ENCODE assay signal across 8 mouse cellular contexts in genomic region chr12:54312522-54313210, GRCm38 (mm10).
DNase-seq lines count a peak whose midpoint lies in the region; ATAC-seq and TF ChIP-seq lines count a peak whose summit lies in the region.

No protein-coding gene starts in this region.

- peak overlapping the region; percentile 75 for H3K4me2 ChIP-seq in forebrain, embryonic 11.5 days (ENCODE audit: low read depth, low read length, severe bottlenecking)
- H3K4me2 ChIP-seq in intestine, postnatal 0 days (replicated peaks; ENCODE audit: low read depth): peak overlapping the region; percentile 78
- H3K4me2 ChIP-seq in midbrain, embryonic 11.5 days: peak overlapping the region; percentile 66

- no peaks in the 10 kb centered on the region for H3K9me3 ChIP-seq in forebrain, embryonic 11.5 days (ENCODE audit: control insufficient read depth, low read length)
- H3K9me3 ChIP-seq in intestine, postnatal 0 days (ENCODE audit: control insufficient read depth): no peaks in the 10 kb centered on the region
- no peaks in the 10 kb centered on the region for H3K9me3 ChIP-seq in midbrain, embryonic 11.5 days (ENCODE audit: control insufficient read depth, low read length)

- H3K4me3 ChIP-seq in forebrain, embryonic 11.5 days (ENCODE audit: low read depth, low read length): peak overlapping the region; percentile 30
- H3K4me3 ChIP-seq in intestine, postnatal 0 days (ENCODE audit: low read depth, low read length): peak overlapping the region; percentile 38
- peak overlapping the region; percentile 19 for H3K4me3 ChIP-seq in midbrain, embryonic 11.5 days (ENCODE audit: low read depth, low read length)

- no peaks in the 10 kb centered on the region for H3K36me3 ChIP-seq in forebrain, embryonic 11.5 days (ENCODE audit: control insufficient read depth, insufficient read depth, low read length)
- H3K36me3 ChIP-seq in intestine, postnatal 0 days (ENCODE audit: control insufficient read depth, insufficient read depth): no peaks in the 10 kb centered on the region
- no peaks in the 10 kb centered on the region for H3K36me3 ChIP-seq in midbrain, embryonic 11.5 days (ENCODE audit: control insufficient read depth, insufficient read depth, low read length)

- H3K27me3 ChIP-seq in forebrain, embryonic 11.5 days (ENCODE audit: control insufficient read depth, insufficient read depth, low read length): no peaks in the 10 kb centered on the region; the same call in 1 of the 2 replicates
- no peaks in the 10 kb centered on the region for H3K27me3 ChIP-seq in intestine, postnatal 0 days (replicated peaks; ENCODE audit: control insufficient read depth, insufficient read depth, low read length)
- H3K27me3 ChIP-seq in midbrain, embryonic 11.5 days (ENCODE audit: control insufficient read depth, insufficient read depth, low read length): peaks cover 6% of the 10 kb centered on the region; the same call in 1 of the 2 replicates

- ATAC-seq in forebrain, embryonic 11.5 days (replicated peaks; ENCODE audit: low FRiP score): no peak
- ATAC-seq in intestine, postnatal 0 days: peak; percentile 94
- ATAC-seq in midbrain, embryonic 11.5 days (ENCODE audit: low FRiP score): no peak

- no peak for TF ChIP-seq CTCF in intestine, postnatal 0 days (IDR thresholded peaks at IDR 0.05; ENCODE audit: low read depth)

- 11% methylated on average over 14 of the region's 14 CpGs for WGBS in forebrain, embryonic 11.5 days
- WGBS in intestine, postnatal 0 days: 23% methylated on average over 14 of the region's 14 CpGs
- WGBS in midbrain, embryonic 11.5 days: 10% methylated on average over 14 of the region's 14 CpGs

- DNase-seq in heart, adult 18-20 months: peak; percentile 5 to 31
- DNase-seq in heart, postnatal 4 days: no peak
- no peak for DNase-seq in forebrain, embryonic 11.5 days (ENCODE audit: low spot score)
- DNase-seq in midbrain, embryonic 11.5 days (ENCODE audit: low spot score, missing footprints): peak; percentile 92
- no peak for DNase-seq in layer of hippocampus, postnatal 14 days (ENCODE audit: low spot score in 2 of 2)
- DNase-seq in urinary bladder, postnatal 4 days (ENCODE audit: low spot score in 2 of 2): no peak
- DNase-seq in lung, postnatal 14 days: no peak

- H3K4me1 ChIP-seq in forebrain, embryonic 11.5 days (replicated peaks; ENCODE audit: control insufficient read depth, insufficient read depth, low read length): peaks cover 15% of the 10 kb centered on the region; the same call in 1 of the 2 replicates
- no peaks in the 10 kb centered on the region for H3K4me1 ChIP-seq in intestine, postnatal 0 days (replicated peaks; ENCODE audit: control insufficient read depth, insufficient read depth, low read length)
- H3K4me1 ChIP-seq in midbrain, embryonic 11.5 days (ENCODE audit: control insufficient read depth, insufficient read depth, low read length): peaks cover 21% of the 10 kb centered on the region

- no peak overlapping the region for H3K27ac ChIP-seq in forebrain, embryonic 11.5 days (ENCODE audit: low read depth, low read length)
- peak overlapping the region; percentile 97 for H3K27ac ChIP-seq in intestine, postnatal 0 days (ENCODE audit: low read depth, low read length)
- H3K27ac ChIP-seq in midbrain, embryonic 11.5 days (ENCODE audit: low read depth, low read length): no peak overlapping the region

- H3K9ac ChIP-seq in forebrain, embryonic 11.5 days (ENCODE audit: low read length): peak overlapping the region; percentile 59
- H3K9ac ChIP-seq in intestine, postnatal 0 days (ENCODE audit: low read depth, low read length): 0 out of 2 replicates have a peak overlapping the region, but pooled peaks have one; percentile 50
- peak overlapping the region; percentile 58; the same call in 1 of the 2 replicates for H3K9ac ChIP-seq in midbrain, embryonic 11.5 days (ENCODE audit: low read length)

Comparison
In these comparisons a context has a peak if more than half of its experiments do, and no peak if none do; other contexts are left out.
1. DNase-seq: peak in heart, adult 18-20 months (2 of 2) and midbrain, embryonic 11.5 days (single experiment); none in heart, postnatal 4 days (single experiment), forebrain, embryonic 11.5 days (single experiment), layer of hippocampus, postnatal 14 days (0 of 2), urinary bladder, postnatal 4 days (0 of 2) and lung, postnatal 14 days (single experiment).
2. Peak in every context shown above with its lines, with median percentiles within 50 percentile points of each other: H3K4me2 ChIP-seq, H3K4me3 ChIP-seq and H3K9ac ChIP-seq.